13 mouse cellular contexts compared by ENCODE assay signal in the genomic region with DNA sequence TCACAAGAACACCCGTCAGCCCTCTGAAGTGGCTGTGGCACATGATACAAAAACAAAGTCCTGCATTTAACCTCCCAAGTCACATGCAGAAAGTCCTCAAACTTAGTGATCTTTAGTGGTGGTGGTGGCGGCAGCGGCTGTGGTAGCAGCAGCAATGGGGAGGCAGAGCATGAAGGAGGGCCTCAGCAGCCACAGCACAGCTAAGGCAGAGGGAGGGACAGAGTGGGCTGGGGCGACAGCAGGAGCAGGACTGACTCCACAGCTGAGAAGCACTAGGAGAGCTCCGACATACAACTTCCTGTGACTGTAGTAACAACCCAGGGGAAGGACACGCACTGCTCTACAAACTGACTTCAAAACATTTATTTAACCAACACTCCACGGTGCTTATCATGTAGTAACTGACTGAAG. TPM values are rescaled to one million over a fixed set of nuclear protein-coding genes. Genes with fewer than 3 reads are reported as not detected.
DNase-seq lines count a peak whose midpoint lies in the region; ATAC-seq and TF ChIP-seq lines count a peak whose summit lies in the region.
"Had no signal": no experiment of that assay in that cellular context is flagged by ENCODE, and none has a peak within 500 bp of the region (broad histone marks: within the 10 kb centered on the region; RNA-seq: fewer than 3 reads in every experiment).

No protein-coding gene starts in this region.

- WGBS in lung, embryonic 16.5 days: 38% methylated on average over 7 of the region's 7 CpGs
- 50% methylated on average over 7 of the region's 7 CpGs for WGBS in liver, embryonic 15.5 days (ENCODE audit: insufficient replicate concordance)
- 83% methylated on average over 7 of the region's 7 CpGs for WGBS in cerebellum, adult 2 months

- H3K4me2 ChIP-seq in lung, embryonic 16.5 days (ENCODE audit: low read depth, low read length): no peak overlapping the region
- no peak overlapping the region; the same call in 1 of the 2 replicates for H3K4me2 ChIP-seq in liver, embryonic 15.5 days
- H3K4me2 ChIP-seq: hindbrain, embryonic 15.5 days; stomach, embryonic 15.5 days had no signal

- peaks cover 17% of the 10 kb centered on the region for H3K4me1 ChIP-seq in lung, embryonic 16.5 days (replicated peaks; ENCODE audit: control insufficient read depth, insufficient read depth, low read length)
- peaks cover 68% of the 10 kb centered on the region for H3K4me1 ChIP-seq in liver, embryonic 15.5 days (replicated peaks)
- H3K4me1 ChIP-seq in cerebellum, adult 2 months (ENCODE audit: control insufficient read depth, insufficient read depth, low read length): no peaks in the 10 kb centered on the region; the same call in 1 of the 2 replicates
- H3K4me1 ChIP-seq: hindbrain, embryonic 15.5 days had no signal

- 0 out of 2 replicates have a peak, but pooled peaks have one; percentile 28 for ATAC-seq in lung, embryonic 16.5 days (ENCODE audit: low read depth)
- peak; percentile 74 for ATAC-seq in activated CD4-positive, CD25-positive, alpha-beta regulatory T cell, adult 4 months
- no peak for ATAC-seq in liver, embryonic 15.5 days (ENCODE audit: insufficient read depth)
- ATAC-seq: Patski had no signal

- H3K27me3 ChIP-seq in lung, embryonic 16.5 days (ENCODE audit: control insufficient read depth, insufficient read depth, low read depth, low read length): no peaks in the 10 kb centered on the region
- H3K27me3 ChIP-seq in liver, embryonic 15.5 days: no peaks in the 10 kb centered on the region
- H3K27me3 ChIP-seq in cerebellum, adult 2 months (ENCODE audit: control insufficient read depth, insufficient read depth, low read length): no peaks in the 10 kb centered on the region
- H3K27me3 ChIP-seq: hindbrain, embryonic 15.5 days; Patski; stomach, embryonic 15.5 days had no signal

- no peak overlapping the region for H3K9ac ChIP-seq in lung, embryonic 16.5 days (ENCODE audit: low read length)
- no peak overlapping the region for H3K9ac ChIP-seq in liver, embryonic 15.5 days
- H3K9ac ChIP-seq: hindbrain, embryonic 15.5 days; stomach, embryonic 15.5 days had no signal

- H3K27ac ChIP-seq in lung, embryonic 16.5 days (ENCODE audit: low read length): no peak overlapping the region
- H3K27ac ChIP-seq in liver, embryonic 15.5 days (replicated peaks): peak overlapping the region; percentile 61; the same call in 1 of the 2 replicates
- H3K27ac ChIP-seq in cerebellum, adult 2 months (ENCODE audit: insufficient read depth, low read length): no peak overlapping the region
- H3K27ac ChIP-seq: hindbrain, embryonic 15.5 days; stomach, embryonic 15.5 days had no signal

- TF ChIP-seq POLR2A in cerebellum, adult 2 months (IDR thresholded peaks at IDR 0.05; ENCODE audit: borderline replicate concordance, insufficient read depth, low read length): no peak

- no peak for DNase-seq in lung, postnatal 10 days
- peak; percentile 72 for DNase-seq in thymus, postnatal 25 days
- no peak for DNase-seq in cerebellum, adult 2 months
- DNase-seq in right cerebral cortex, postnatal 25 days: no peak
- DNase-seq: cerebellum, postnatal 14 days; kidney, postnatal 36 days; lung, postnatal 14 days had no signal

- peaks cover 3% of the 10 kb centered on the region; the same call in 1 of the 2 replicates for H3K36me3 ChIP-seq in lung, embryonic 16.5 days (ENCODE audit: control insufficient read depth, insufficient read depth, low read length)
- H3K36me3 ChIP-seq in liver, embryonic 15.5 days (replicated peaks): peaks cover 7% of the 10 kb centered on the region
- H3K36me3 ChIP-seq: hindbrain, embryonic 15.5 days; stomach, embryonic 15.5 days had no signal

- no peak for TF ChIP-seq CTCF in cerebellum, adult 2 months (IDR thresholded peaks at IDR 0.05; ENCODE audit: borderline replicate concordance, insufficient read depth, low read depth, low read length)

- H3K4me3 ChIP-seq in lung, embryonic 16.5 days (ENCODE audit: low read length): no peak overlapping the region
- H3K4me3 ChIP-seq in liver, embryonic 15.5 days (replicated peaks): no peak overlapping the region
- H3K4me3 ChIP-seq in cerebellum, adult 2 months (replicated peaks; ENCODE audit: insufficient read depth, low read depth, low read length): no peak overlapping the region
- H3K4me3 ChIP-seq: hindbrain, embryonic 15.5 days; stomach, embryonic 15.5 days had no signal

- no peaks in the 10 kb centered on the region for H3K9me3 ChIP-seq in lung, embryonic 16.5 days (ENCODE audit: control insufficient read depth, low read length)
- no peaks in the 10 kb centered on the region for H3K9me3 ChIP-seq in liver, embryonic 15.5 days (replicated peaks)
- H3K9me3 ChIP-seq: hindbrain, embryonic 15.5 days; stomach, embryonic 15.5 days had no signal

RNA-seq across cellular contexts. Expression of a gene that starts 29.9 kb away (rescaled TPM):
- polyA plus RNA-seq in lung, embryonic 16.5 days (2015; fragmentation: Nextera tagmentation; extraction: Ambion mirVana): 19.4 and 20.8 TPM in 2 replicates
- polyA plus RNA-seq in activated CD4-positive, CD25-positive, alpha-beta regulatory T cell, adult 4 months (2017; shearing (Covaris generic)): 10 to 100 TPM in 1 of 2 experiments, 1 to 10 TPM in 1; 9.9 to 10.1 TPM
- 6.9 and 7.5 TPM in 2 replicates for polyA plus RNA-seq in liver, embryonic 15.5 days (2015; fragmentation: Nextera tagmentation; extraction: Ambion mirVana)
- polyA plus RNA-seq in cerebellum, adult 2 months (2012; rRNA removed): 36.3 and 37.1 TPM in 2 replicates

RNA-seq across cellular contexts. Expression of a gene that starts 54.8 kb away (rescaled TPM):
- polyA plus RNA-seq in lung, embryonic 16.5 days (2015; fragmentation: Nextera tagmentation; extraction: Ambion mirVana): 213 and 228 TPM in 2 replicates
- 100 to 1,000 TPM; 244 to 245 TPM for polyA plus RNA-seq in activated CD4-positive, CD25-positive, alpha-beta regulatory T cell, adult 4 months (2017; shearing (Covaris generic))
- 141 and 142 TPM in 2 replicates for polyA plus RNA-seq in liver, embryonic 15.5 days (2015; fragmentation: Nextera tagmentation; extraction: Ambion mirVana)
- polyA plus RNA-seq in cerebellum, adult 2 months (2012; rRNA removed): 148 and 153 TPM in 2 replicates
